Comparison of ENCODE assay signal across 8 mouse cellular contexts in genomic region chr9:54336532-54337144, GRCm38 (mm10). TPM values are rescaled to one million over a fixed set of nuclear protein-coding genes. Genes with fewer than 3 reads are reported as not detected.
A peak's percentile ranks its signal among the peaks of the same experiment; 100 is the strongest.
DNase-seq lines count a peak whose midpoint lies in the region; ATAC-seq lines count a peak whose summit lies in the region.

No protein-coding gene starts in this region.

- DNase-seq in thymus, postnatal 14 days: peak; percentile 9
- DNase-seq in thymus, postnatal 36 days: no peak
- DNase-seq in brain, embryonic 18.5 days (ENCODE audit: low read depth, low spot score): peak; percentile 51
- peak; percentile 62 for DNase-seq in forebrain, embryonic 10.5 days (ENCODE audit: extremely low spot score, low spot score)
- DNase-seq in kidney, adult 9 months: peak; percentile 50
- peak; percentile 79 for DNase-seq in limb, embryonic 11.5 days (ENCODE audit: low spot score)
- DNase-seq in urinary bladder, postnatal 10 days (ENCODE audit: low spot score): no peak

- no peak overlapping the region for H3K4me2 ChIP-seq in limb, embryonic 11.5 days (ENCODE audit: low read depth, severe bottlenecking)
- H3K4me2 ChIP-seq in neural tube, embryonic 15.5 days: no peak overlapping the region

- H3K4me1 ChIP-seq in forebrain, embryonic 10.5 days: peaks cover 17% of the 10 kb centered on the region
- no peaks in the 10 kb centered on the region for H3K4me1 ChIP-seq in limb, embryonic 11.5 days (ENCODE audit: control insufficient read depth, insufficient read depth, low read length)
- no peaks in the 10 kb centered on the region for H3K4me1 ChIP-seq in neural tube, embryonic 15.5 days

- no peaks in the 10 kb centered on the region for H3K9me3 ChIP-seq in forebrain, embryonic 10.5 days
- no peaks in the 10 kb centered on the region for H3K9me3 ChIP-seq in limb, embryonic 11.5 days (ENCODE audit: control insufficient read depth, low read length)
- no peaks in the 10 kb centered on the region for H3K9me3 ChIP-seq in neural tube, embryonic 15.5 days (replicated peaks)

- no peak for ATAC-seq in limb, embryonic 11.5 days (ENCODE audit: insufficient number of reproducible peaks, low FRiP score, low TSS enrichment, low read depth)
- 0 out of 2 replicates have a peak, but pooled peaks have one; percentile 50 for ATAC-seq in neural tube, embryonic 15.5 days (ENCODE audit: low FRiP score)

- H3K4me3 ChIP-seq in forebrain, embryonic 10.5 days: no peak overlapping the region
- no peak overlapping the region for H3K4me3 ChIP-seq in limb, embryonic 11.5 days (ENCODE audit: low read depth, low read length)
- no peak overlapping the region for H3K4me3 ChIP-seq in neural tube, embryonic 15.5 days (replicated peaks)

- peak overlapping the region; percentile 74 for H3K27ac ChIP-seq in forebrain, embryonic 10.5 days
- no peak overlapping the region for H3K27ac ChIP-seq in limb, embryonic 11.5 days (replicated peaks; ENCODE audit: low read depth, low read length)
- H3K27ac ChIP-seq in neural tube, embryonic 15.5 days (replicated peaks): no peak overlapping the region

- no peaks in the 10 kb centered on the region for H3K36me3 ChIP-seq in forebrain, embryonic 10.5 days (replicated peaks)
- no peaks in the 10 kb centered on the region for H3K36me3 ChIP-seq in limb, embryonic 11.5 days (ENCODE audit: control insufficient read depth, insufficient read depth, low read length)
- no peaks in the 10 kb centered on the region for H3K36me3 ChIP-seq in neural tube, embryonic 15.5 days

- H3K27me3 ChIP-seq in forebrain, embryonic 10.5 days (ENCODE audit: poor library complexity, severe bottlenecking): no peaks in the 10 kb centered on the region
- no peaks in the 10 kb centered on the region for H3K27me3 ChIP-seq in limb, embryonic 11.5 days (ENCODE audit: control insufficient read depth, insufficient read depth, low read length)
- 0 out of 2 replicates have a peak, but pooled peaks cover 2% of the 10 kb centered on the region for H3K27me3 ChIP-seq in neural tube, embryonic 15.5 days (replicated peaks)

- WGBS in forebrain, embryonic 10.5 days: 43% methylated on average over 6 of the region's 6 CpGs
- 47% methylated on average over 6 of the region's 6 CpGs for WGBS in limb, embryonic 11.5 days
- 48% methylated on average over 6 of the region's 6 CpGs for WGBS in neural tube, embryonic 15.5 days

- H3K9ac ChIP-seq in limb, embryonic 11.5 days (ENCODE audit: low read length): no peak overlapping the region
- no peak overlapping the region for H3K9ac ChIP-seq in neural tube, embryonic 15.5 days (replicated peaks)

RNA-seq across cellular contexts. Expression of gene Gldn, which starts 50.4 kb away (rescaled TPM):
- 0.17 and 0.27 TPM in 2 replicates for polyA plus RNA-seq in forebrain, embryonic 10.5 days (2016; fragmentation: Nextera tagmentation; extraction: Ambion mirVana)
- polyA plus RNA-seq in limb, embryonic 11.5 days (2014; fragmentation: Nextera tagmentation; extraction: Ambion mirVana): 0.17 and 0.32 TPM in 2 replicates
- 0.19 and 0.37 TPM in 2 replicates for polyA plus RNA-seq in neural tube, embryonic 15.5 days (2015; fragmentation: Nextera tagmentation; extraction: Ambion mirVana)

Comparison
In these comparisons a context has a peak if more than half of its experiments do, and no peak if none do; other contexts are left out.
1. DNase-seq: peak in thymus, postnatal 14 days (single experiment), brain, embryonic 18.5 days (single experiment), forebrain, embryonic 10.5 days (single experiment), kidney, adult 9 months (single experiment) and limb, embryonic 11.5 days (single experiment); none in thymus, postnatal 36 days (0 of 2) and urinary bladder, postnatal 10 days (single experiment).